Mouse (Mus musculus) T-cell, adult 2 months (primary cell): ENCODE results near the gene Zfp651.

Experiments
- DNase-seq: peaks from one replicate; pipeline ENCODE4 v3.0.0; 2022; ENCODE audit warnings: low spot score

The Zfp651 gene

GRCm38 (mm10) chr9:121759091-121760081 lies at the start of gene Zfp651:
TSS of gene Zfp651 (plus strand) at chr9:121759330.
- no peak for DNase-seq

- peak; percentile 96 for DNase-seq
Observed at GRCm38 (mm10) chr9:121709898-121710583, 49.1 kb upstream of the Zfp651 start, which contains the start of gene Ss18l2. TSS of gene Ss18l2 (plus strand) at chr9:121710329.

- DNase-seq = no peak
Observed at GRCm38 (mm10) chr9:121710584-121710975, 48.5 kb upstream of the Zfp651 start.

- no peak for DNase-seq
Observed at GRCm38 (mm10) chr9:121717048-121717447, 42.1 kb upstream of the Zfp651 start.

DNA sequence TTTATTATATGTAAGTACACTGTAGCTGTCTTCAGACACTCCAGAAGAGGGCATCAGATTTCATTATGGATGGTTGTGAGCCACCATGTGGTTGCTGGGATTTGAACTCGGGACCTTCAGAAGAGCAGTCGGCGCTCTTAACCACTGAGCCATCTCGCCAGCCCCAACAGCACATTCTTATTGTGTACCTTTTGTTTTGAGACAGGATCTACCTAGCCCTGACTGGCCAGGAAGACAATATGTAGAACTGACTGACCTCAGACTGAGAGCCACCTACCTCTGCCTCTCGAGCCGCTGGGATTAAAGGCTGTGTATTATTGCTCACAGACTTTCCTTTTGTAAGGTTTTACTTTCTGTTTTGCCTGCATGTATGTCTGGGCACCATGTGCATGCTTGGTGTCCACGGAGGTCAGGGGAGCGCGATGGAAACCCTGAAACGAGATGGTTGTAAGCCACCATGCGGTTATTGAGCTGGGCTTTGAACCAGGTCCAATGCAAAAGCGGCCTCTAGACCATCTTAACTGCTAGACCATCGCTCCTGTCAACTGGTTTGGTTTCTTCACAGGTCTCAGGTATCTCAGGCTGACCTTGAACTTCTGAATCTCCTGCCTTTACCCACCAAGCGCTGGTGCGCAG lies 40.9 kb upstream of the Zfp651 start:
- DNase-seq = peak; percentile 43

- DNase-seq = peak; percentile 97
Observed at GRCm38 (mm10) chr9:121718792-121719318, 40.3 kb upstream of the Zfp651 start, which contains the start of gene Nktr. TSS of gene Nktr (plus strand) at chr9:121719169.

DNA sequence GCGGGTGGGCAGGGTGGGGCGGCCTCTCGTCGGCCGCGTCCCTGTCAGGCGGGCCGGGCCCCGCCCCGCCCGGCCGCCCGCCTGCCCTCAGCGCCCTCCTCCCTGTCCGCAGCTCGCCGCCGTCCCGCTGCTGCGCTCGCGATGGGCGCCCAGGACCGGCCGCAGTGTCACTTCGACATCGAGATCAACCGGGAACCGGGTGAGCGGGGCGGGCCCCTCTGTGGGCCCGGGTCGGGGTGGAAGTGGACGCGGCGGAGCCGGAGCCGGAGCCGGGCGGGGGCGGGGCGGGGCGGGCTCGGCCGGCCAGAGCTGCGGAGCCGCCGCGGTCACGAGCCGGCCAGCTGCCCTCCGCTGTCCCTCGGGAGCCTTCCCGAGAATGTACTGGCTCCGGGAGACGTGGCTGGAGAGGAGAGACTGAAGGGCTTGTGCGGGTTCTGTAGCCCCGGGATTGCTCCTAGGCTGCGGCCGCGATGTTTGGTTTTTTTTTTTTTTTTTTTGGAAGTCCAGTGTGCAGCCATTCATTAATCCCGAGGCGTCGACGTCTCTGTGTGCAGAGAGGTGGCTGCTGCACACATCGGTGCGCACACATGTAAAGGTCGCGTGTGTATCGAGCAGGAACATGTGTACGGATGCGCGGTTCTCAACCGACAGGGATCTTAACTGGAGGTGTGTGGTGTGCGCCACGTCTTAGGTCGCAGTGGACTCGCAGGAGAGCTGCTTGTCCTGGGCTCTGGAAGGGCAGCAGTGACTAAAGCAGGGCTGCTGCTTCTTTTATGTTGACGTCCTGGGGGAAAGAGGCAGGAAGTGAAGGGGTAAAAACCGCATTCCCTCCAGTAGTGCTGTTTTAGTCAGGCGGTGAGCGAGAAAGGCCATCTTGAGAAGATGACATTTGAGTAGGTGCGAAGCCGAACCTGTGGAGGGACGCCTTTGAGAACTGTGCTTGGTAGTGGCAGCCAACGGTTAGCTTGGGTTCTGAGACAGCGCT lies 39.5 kb upstream of the Zfp651 start:
- peak; percentile 46 for DNase-seq

DNA sequence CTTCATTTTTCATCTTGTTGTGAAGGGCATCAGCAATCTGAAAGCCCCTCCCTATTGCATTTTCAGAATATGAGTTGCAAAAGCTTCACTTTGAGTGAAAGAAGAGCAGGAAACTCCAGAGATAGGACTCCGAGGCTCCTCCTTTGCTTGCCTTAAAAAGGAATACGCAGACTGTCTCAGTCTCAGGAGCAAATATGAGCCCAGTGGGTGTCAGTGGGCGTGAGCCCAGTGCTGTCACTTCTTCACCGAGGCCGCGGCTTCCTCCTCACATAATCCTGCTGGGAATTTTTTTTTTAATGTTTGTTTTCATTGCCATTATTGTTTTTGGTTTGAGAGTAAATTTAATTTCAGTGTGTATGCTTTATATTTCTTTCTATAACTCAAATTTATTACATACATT lies 18.6 kb upstream of the Zfp651 start:
- no peak for DNase-seq

DNA sequence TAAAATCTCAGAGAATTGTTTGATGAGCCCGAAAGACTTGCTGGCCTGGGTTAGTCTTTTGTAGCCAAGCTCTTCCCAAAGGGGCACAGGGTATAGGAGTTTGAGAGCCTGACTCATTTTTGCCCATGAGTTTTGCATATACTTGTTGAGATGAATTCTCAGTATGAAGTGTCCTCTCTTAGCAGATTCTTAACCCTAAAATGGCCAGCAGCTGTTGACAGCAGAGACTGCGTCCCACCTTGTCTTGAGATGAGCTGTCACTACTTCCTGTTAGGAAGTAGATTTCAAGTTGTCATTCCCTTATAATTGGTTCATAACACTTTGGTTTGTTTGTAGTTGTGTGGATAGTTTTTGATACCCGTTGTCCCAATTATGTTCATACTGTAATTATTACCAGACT lies 18.0 kb upstream of the Zfp651 start:
- no peak for DNase-seq

GRCm38 (mm10) chr9:121744051-121744450 lies 15.1 kb upstream of the Zfp651 start:
- DNase-seq = no peak

DNA sequence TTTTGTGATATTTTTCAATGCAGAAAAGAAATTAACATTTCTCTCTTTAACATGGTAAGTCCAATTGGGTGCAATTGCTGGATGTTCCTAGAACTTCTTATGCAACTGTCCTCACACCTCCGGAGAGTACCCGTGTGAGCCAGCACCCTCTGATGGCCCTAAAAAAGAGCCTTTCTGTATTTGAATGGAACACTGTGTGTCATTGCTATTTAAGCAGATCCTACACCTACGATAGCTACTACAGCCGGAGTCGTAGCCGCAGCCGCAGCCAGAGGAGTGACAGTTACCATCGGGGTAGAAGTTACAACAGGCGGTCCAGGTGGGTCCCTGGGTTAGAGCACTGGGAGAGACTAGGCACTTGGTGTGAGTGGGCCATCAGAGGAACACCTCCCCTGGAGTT lies 6.4 kb upstream of the Zfp651 start:
- no peak for DNase-seq

- no peak for DNase-seq
Observed at GRCm38 (mm10) chr9:121754624-121755023, 4.5 kb upstream of the Zfp651 start.

DNA sequence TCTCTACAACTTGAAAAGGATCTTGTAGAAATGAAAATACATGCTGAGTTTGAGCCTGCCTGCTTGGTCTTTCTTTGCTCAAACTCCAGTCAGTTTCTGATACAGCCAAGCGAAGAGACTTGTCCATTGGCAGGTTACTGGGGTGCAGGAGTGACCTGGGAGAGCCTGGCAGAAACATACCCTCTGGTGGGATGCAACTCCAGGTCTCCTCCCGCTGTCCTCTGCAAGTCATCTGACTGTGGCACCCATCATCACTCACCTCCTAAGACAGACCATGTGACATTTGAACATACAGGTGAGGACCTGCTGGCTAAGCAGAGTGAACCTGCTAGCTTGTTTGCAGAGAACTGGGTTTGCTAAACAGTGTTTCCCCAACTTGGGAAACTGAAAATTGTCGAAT lies 2.3 kb upstream of the Zfp651 start:
- DNase-seq = no peak

- DNase-seq = peak; percentile 53
Observed at GRCm38 (mm10) chr9:121757432-121757831, 1.7 kb upstream of the Zfp651 start.

DNA sequence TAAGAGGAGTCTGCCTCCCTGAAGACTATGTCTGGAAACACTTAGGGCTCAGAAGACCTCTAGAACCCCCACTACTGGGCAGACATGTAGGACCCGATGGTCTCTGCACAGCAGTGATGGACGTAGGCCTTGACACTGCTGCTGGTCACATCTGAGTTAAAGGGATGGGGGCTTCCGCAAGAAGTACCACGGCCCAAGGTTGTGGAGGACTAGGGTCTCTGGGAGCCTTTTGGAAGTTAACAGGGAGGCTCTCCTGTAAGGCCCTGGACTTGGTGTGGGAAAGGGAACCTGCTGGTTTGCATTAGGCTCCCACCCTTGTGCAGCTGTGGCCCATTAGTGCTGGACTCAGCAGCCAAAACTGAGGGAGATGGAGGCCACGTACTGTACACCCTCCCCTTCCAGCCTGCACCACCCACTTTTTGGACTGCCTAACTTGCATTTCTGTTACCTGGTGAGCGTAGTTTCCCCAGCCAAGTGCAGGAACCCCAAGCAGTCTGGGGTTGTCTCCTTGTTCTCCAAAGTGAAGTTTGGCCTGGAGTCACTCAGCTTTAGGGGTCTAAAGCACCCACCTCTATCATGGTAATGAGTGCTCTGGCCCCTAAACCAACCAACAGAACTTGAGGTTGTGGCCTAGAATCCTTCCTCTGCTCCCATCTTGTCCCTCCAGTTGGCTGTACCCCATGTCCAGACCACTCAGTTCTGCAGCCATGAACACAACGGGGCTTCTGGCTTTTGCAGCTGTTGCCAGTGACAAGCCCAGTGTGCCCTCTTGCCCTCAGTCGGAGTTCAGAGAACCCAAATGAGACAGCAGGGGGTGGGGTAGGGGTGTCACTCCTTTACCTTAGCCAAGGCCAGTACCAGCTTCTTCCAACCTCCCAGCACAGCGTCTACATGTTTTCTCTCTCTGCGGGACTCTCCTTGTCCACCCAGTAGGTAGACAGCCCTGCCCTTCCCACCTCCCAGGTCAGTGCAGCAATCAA lies 1.0 kb upstream of the Zfp651 start:
- no peak for DNase-seq

GRCm38 (mm10) chr9:121760271-121761090 lies 1.4 kb downstream of the Zfp651 start:
- no peak for DNase-seq

- no peak for DNase-seq
Observed at GRCm38 (mm10) chr9:121761091-121761665, 2.0 kb downstream of the Zfp651 start.

DNA sequence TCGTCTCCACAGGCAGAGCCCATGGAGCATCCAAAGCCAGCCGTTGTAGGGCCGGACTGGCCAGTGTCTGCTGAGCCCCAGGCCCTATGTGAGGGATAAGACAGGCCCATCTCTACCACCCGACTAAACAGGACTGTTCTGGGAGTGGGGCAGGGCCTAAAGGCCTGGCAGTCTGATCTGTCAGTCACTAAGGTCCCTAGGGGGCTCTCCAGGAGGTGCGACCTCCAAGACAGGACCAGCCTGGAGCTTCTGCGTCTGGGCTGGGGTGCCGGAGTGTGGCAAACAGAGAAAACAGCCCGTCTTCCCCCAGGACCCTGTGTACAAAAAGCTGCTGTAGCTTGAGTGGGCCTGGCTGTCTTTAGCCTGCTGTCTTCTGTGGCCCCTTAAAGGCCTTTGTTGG lies 2.7 kb downstream of the Zfp651 start:
- DNase-seq = no peak

DNA sequence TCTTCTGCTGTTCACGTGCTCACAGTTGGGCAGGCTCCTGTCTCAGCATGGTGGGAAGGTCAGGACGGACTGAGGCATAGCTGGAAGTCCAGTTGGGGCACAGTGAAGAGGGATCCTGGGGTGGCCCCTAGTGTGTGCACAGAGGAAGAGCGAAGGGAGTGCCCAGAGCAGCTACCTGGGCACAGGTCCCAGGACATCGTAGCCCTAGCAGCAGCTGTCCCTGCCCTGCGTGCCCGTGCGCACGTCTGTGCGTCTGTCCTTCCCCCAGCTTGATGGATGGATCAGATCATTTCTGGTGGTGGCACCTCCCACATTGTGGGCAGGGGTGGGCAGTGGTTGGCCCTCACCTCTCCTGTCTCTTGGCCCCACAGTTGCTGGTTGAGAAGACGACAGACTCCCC lies 3.1 kb downstream of the Zfp651 start:
- no peak for DNase-seq
